ENCODE assay signal across 8 mouse cellular contexts in genomic region chr3:18764301-18765078, GRCm38 (mm10).
DNase-seq lines count a peak whose midpoint lies in the region; ATAC-seq lines count a peak whose summit lies in the region.

No protein-coding gene starts in this region.

- DNase-seq in gastrocnemius, postnatal 10 days = peak; percentile 41
- no peak for DNase-seq in gastrocnemius, adult 8-10 months (ENCODE audit: low spot score in 2 of 2)
- DNase-seq in ZHBTc4 (ENCODE audit: low read depth, low spot score) = peak; percentile 10
- DNase-seq in cerebellum, postnatal 4 days (ENCODE audit: low spot score in 2 of 2) = peak; percentile 43 to 83
- peak; percentile 32 to 57 for DNase-seq in left cerebral cortex, postnatal 25 days (ENCODE audit: low spot score in 2 of 2)
- no peak for DNase-seq in c-Kit-positive CD71-positive TER-119-positive erythroid progenitor cells, embryonic 14.5 days (ENCODE audit: low spot score)
- no peak for DNase-seq in thymus, postnatal 4 days

- intact Hi-C loops in left cerebral cortex, postnatal 25 days (cut with DNase I) = no loop called here

- no peak for ATAC-seq in erythroid progenitor cell, adult 5-6 weeks (replicated peaks; ENCODE audit: low FRiP score, poor library complexity, severe bottlenecking)

Comparison
In these comparisons a context has a peak if more than half of its experiments do, and no peak if none do; other contexts are left out.
1. DNase-seq: peak in gastrocnemius, postnatal 10 days (single experiment), ZHBTc4 (single experiment), cerebellum, postnatal 4 days (2 of 2) and left cerebral cortex, postnatal 25 days (2 of 2); none in gastrocnemius, adult 8-10 months (0 of 2), c-Kit-positive CD71-positive TER-119-positive erythroid progenitor cells, embryonic 14.5 days (single experiment) and thymus, postnatal 4 days (single experiment).